12 mouse cellular contexts compared by ENCODE assay signal in genomic region chr9:108137523-108137922, GRCm38 (mm10). TPM values are rescaled to one million over a fixed set of nuclear protein-coding genes. Genes with fewer than 3 reads are reported as not detected.
DNase-seq lines count a peak whose midpoint lies in the region; ATAC-seq and TF ChIP-seq lines count a peak whose summit lies in the region.
"Had no signal": no experiment of that assay in that cellular context is flagged by ENCODE, and none has a peak within 500 bp of the region (broad histone marks: within the 10 kb centered on the region; RNA-seq: fewer than 3 reads in every experiment).

No protein-coding gene starts in this region.

- H3K36me3 ChIP-seq in intestine, embryonic 14.5 days (ENCODE audit: control insufficient read depth, insufficient read depth, low read length) = no peaks in the 10 kb centered on the region
- no peaks in the 10 kb centered on the region for H3K36me3 ChIP-seq in intestine, postnatal 0 days (ENCODE audit: control insufficient read depth, insufficient read depth)
- H3K36me3 ChIP-seq: liver, embryonic 13.5 days had no signal

- no peak overlapping the region for H3K4me2 ChIP-seq in intestine, embryonic 14.5 days (ENCODE audit: low read length)
- H3K4me2 ChIP-seq in intestine, postnatal 0 days (replicated peaks; ENCODE audit: low read depth) = no peak overlapping the region
- H3K4me2 ChIP-seq: liver, embryonic 13.5 days; neural tube, embryonic 12.5 days had no signal

- H3K9me3 ChIP-seq in intestine, embryonic 14.5 days (ENCODE audit: control insufficient read depth, low read length) = no peaks in the 10 kb centered on the region
- H3K9me3 ChIP-seq in intestine, postnatal 0 days (ENCODE audit: control insufficient read depth) = no peaks in the 10 kb centered on the region
- H3K9me3 ChIP-seq: liver, embryonic 13.5 days; neural tube, embryonic 12.5 days had no signal

- H3K4me1 ChIP-seq in intestine, embryonic 14.5 days (replicated peaks; ENCODE audit: control insufficient read depth, insufficient read depth, low read length) = 0 out of 2 replicates have a peak, but pooled peaks cover 7% of the 10 kb centered on the region
- no peaks in the 10 kb centered on the region for H3K4me1 ChIP-seq in intestine, postnatal 0 days (replicated peaks; ENCODE audit: control insufficient read depth, insufficient read depth, low read length)
- H3K4me1 ChIP-seq: liver, embryonic 13.5 days had no signal

- H3K27me3 ChIP-seq in intestine, embryonic 14.5 days (replicated peaks; ENCODE audit: control insufficient read depth, insufficient read depth, low read length) = no peaks in the 10 kb centered on the region
- H3K27me3 ChIP-seq in intestine, postnatal 0 days (replicated peaks; ENCODE audit: control insufficient read depth, insufficient read depth, low read length) = no peaks in the 10 kb centered on the region
- H3K27me3 ChIP-seq: neural tube, embryonic 12.5 days had no signal

- peak; percentile 68 for ATAC-seq in intestine, embryonic 14.5 days (replicated peaks; ENCODE audit: low FRiP score, low TSS enrichment, low read depth)
- ATAC-seq in intestine, postnatal 0 days = no peak
- peak; percentile 70 for ATAC-seq in frontal cortex, adult (ENCODE audit: low TSS enrichment)
- ATAC-seq in monocyte, adult 5-6 weeks (replicated peaks; ENCODE audit: insufficient number of reproducible peaks, low FRiP score, low TSS enrichment, poor library complexity, severe bottlenecking) = no peak

- no peak for TF ChIP-seq CTCF in intestine, postnatal 0 days (IDR thresholded peaks at IDR 0.05; ENCODE audit: low read depth)

- DNase-seq in intestine, embryonic 14.5 days (ENCODE audit: low spot score) = no peak
- DNase-seq in left cerebral cortex, adult 18-20 months (ENCODE audit: low spot score in 2 of 2) = peak; percentile 91 to 94
- peak; percentile 96 for DNase-seq in right cerebral cortex, postnatal 36 days (ENCODE audit: low spot score in 2 of 2)
- DNase-seq in thymus, postnatal 4 days = no peak
- DNase-seq in lung, postnatal 14 days = no peak
- DNase-seq: gastrocnemius, postnatal 36 days; liver, embryonic 13.5 days; thymus, postnatal 36 days had no signal

- no peak overlapping the region for H3K4me3 ChIP-seq in intestine, embryonic 14.5 days (ENCODE audit: low read depth, low read length)
- H3K4me3 ChIP-seq in intestine, postnatal 0 days (ENCODE audit: low read depth, low read length) = no peak overlapping the region
- H3K4me3 ChIP-seq: liver, embryonic 13.5 days; neural tube, embryonic 12.5 days had no signal

- H3K9ac ChIP-seq in intestine, embryonic 14.5 days (ENCODE audit: low read length) = no peak overlapping the region
- no peak overlapping the region for H3K9ac ChIP-seq in intestine, postnatal 0 days (ENCODE audit: low read depth, low read length)
- H3K9ac ChIP-seq: liver, embryonic 13.5 days; neural tube, embryonic 12.5 days had no signal

- no peak overlapping the region for H3K27ac ChIP-seq in intestine, embryonic 14.5 days (ENCODE audit: low read depth)
- H3K27ac ChIP-seq in intestine, postnatal 0 days (ENCODE audit: low read depth, low read length) = no peak overlapping the region
- H3K27ac ChIP-seq: liver, embryonic 13.5 days; neural tube, embryonic 12.5 days had no signal

- WGBS in intestine, embryonic 14.5 days = 25% methylated on average over 17 of the region's 17 CpGs
- WGBS in intestine, postnatal 0 days = 29% methylated on average over 17 of the region's 17 CpGs

RNA-seq across cellular contexts. Expression of gene Apeh, which starts 43.1 kb away (rescaled TPM):
- 57.7 and 61.1 TPM in 2 replicates for polyA plus RNA-seq in intestine, embryonic 14.5 days (2014; fragmentation: Nextera tagmentation; extraction: Ambion mirVana)
- polyA plus RNA-seq in intestine, postnatal 0 days (2015; fragmentation: Nextera tagmentation; extraction: Ambion mirVana) = 82.6 and 98.4 TPM in 2 replicates
- total RNA-seq in left cerebral cortex, adult 18-20 months (2021) = 10 to 100 TPM; 29.2 to 32.2 TPM
- 63.3 to 124 TPM (median 97.2 TPM) in 3 replicates for total RNA-seq in monocyte, adult 5-6 weeks (2017)

RNA-seq across cellular contexts. Expression of gene Bsn, which starts 52.7 kb away (rescaled TPM):
- 4.1 and 4.6 TPM in 2 replicates for polyA plus RNA-seq in intestine, embryonic 14.5 days (2014; fragmentation: Nextera tagmentation; extraction: Ambion mirVana)
- 1.6 and 1.9 TPM in 2 replicates for polyA plus RNA-seq in intestine, postnatal 0 days (2015; fragmentation: Nextera tagmentation; extraction: Ambion mirVana)
- total RNA-seq in left cerebral cortex, adult 18-20 months (2021) = 100 to 1,000 TPM; 243 to 246 TPM
- total RNA-seq in monocyte, adult 5-6 weeks (2017) = under 0.01 to 1.2 TPM in 2 of 3 replicates, not detected in the other

RNA-seq across cellular contexts. Expression of gene Rnf123, which starts 54.4 kb away (rescaled TPM):
- polyA plus RNA-seq in intestine, embryonic 14.5 days (2014; fragmentation: Nextera tagmentation; extraction: Ambion mirVana) = 30.7 and 33.2 TPM in 2 replicates
- polyA plus RNA-seq in intestine, postnatal 0 days (2015; fragmentation: Nextera tagmentation; extraction: Ambion mirVana) = 17.2 and 18.2 TPM in 2 replicates
- 10 to 100 TPM; 83.8 to 86.7 TPM for total RNA-seq in left cerebral cortex, adult 18-20 months (2021)
- total RNA-seq in monocyte, adult 5-6 weeks (2017) = 21.5 to 53.5 TPM (median 30.5 TPM) in 3 replicates

RNA-seq across cellular contexts. Expression of gene Mst1, which starts 57.3 kb away (rescaled TPM):
- 0.17 and 0.78 TPM in 2 replicates for polyA plus RNA-seq in intestine, embryonic 14.5 days (2014; fragmentation: Nextera tagmentation; extraction: Ambion mirVana)
- polyA plus RNA-seq in intestine, postnatal 0 days (2015; fragmentation: Nextera tagmentation; extraction: Ambion mirVana) = 0.78 and 0.84 TPM in 2 replicates
- total RNA-seq in left cerebral cortex, adult 18-20 months (2021) = not detected
- not detected in 3 replicates for total RNA-seq in monocyte, adult 5-6 weeks (2017)
- total RNA-seq: gastrocnemius, postnatal 36 days had no signal

Comparison
In these comparisons a context has a peak if more than half of its experiments do, and no peak if none do; other contexts are left out.
1. ATAC-seq: peak in intestine, embryonic 14.5 days (single experiment) and frontal cortex, adult (single experiment); none in intestine, postnatal 0 days (single experiment) and monocyte, adult 5-6 weeks (single experiment).
2. DNase-seq: peak in left cerebral cortex, adult 18-20 months (2 of 2) and right cerebral cortex, postnatal 36 days (2 of 2); none in intestine, embryonic 14.5 days (single experiment), thymus, postnatal 4 days (single experiment) and lung, postnatal 14 days (single experiment).
3. RNA of gene Bsn, which starts 52.7 kb away (total RNA-seq): 243 to 246 TPM in left cerebral cortex, adult 18-20 months; under 0.01 to 1.2 TPM in monocyte, adult 5-6 weeks; every median in the first group is over 100 times any median in the second.